Mouse (Mus musculus) midbrain, embryonic 13.5 days (tissue): ENCODE results near the gene Taf5l. TPM values are rescaled to one million over a fixed set of nuclear protein-coding genes. Genes with fewer than 3 reads are reported as not detected.
A peak's percentile ranks its signal among the peaks of the same experiment; 100 is the strongest.

ENCODE experiments used
- ATAC-seq: fragments of 200-750 bp; cut with Nextera tagmentation; 2 replicates; pipeline ENCODE4 v1.8.0; 2017; ENCODE audit warnings: mild to moderate bottlenecking, moderate TSS enrichment, moderate library complexity
- H3K27ac ChIP-seq: fragments of 300-500 bp; sonication (generic); 2 replicates; pipeline ENCODE4 v1.5.1; 2015; ENCODE audit warnings: inconsistent platforms, mild to moderate bottlenecking, moderate library complexity
- H3K27me3 ChIP-seq: fragments of 300-500 bp; sonication (generic); 2 replicates; pipeline ENCODE4 v1.6.1; 2015; ENCODE audit warnings: mild to moderate bottlenecking, inconsistent platforms
- H3K36me3 ChIP-seq: fragments of 300-500 bp; sonication (generic); 2 replicates; pipeline ENCODE4 v1.6.1; 2015; ENCODE audit warnings: mild to moderate bottlenecking, inconsistent platforms
- H3K4me1 ChIP-seq: fragments of 300-500 bp; sonication (generic); replicated peaks from 2 replicates; pipeline ENCODE4 v1.6.1; 2015; ENCODE audit warnings: inconsistent platforms
- H3K4me2 ChIP-seq: fragments of 300-500 bp; sonication (generic); replicated peaks from 2 replicates; pipeline ENCODE4 v1.6.1; 2015; ENCODE audit warnings: moderate library complexity, mild to moderate bottlenecking, inconsistent platforms
- H3K4me3 ChIP-seq: fragments of 300-500 bp; sonication (generic); replicated peaks from 2 replicates; pipeline ENCODE4 v1.5.1; 2015; ENCODE audit warnings: mild to moderate bottlenecking, inconsistent platforms
- H3K9ac ChIP-seq: fragments of 300-500 bp; sonication (generic); replicated peaks from 2 replicates; pipeline ENCODE4 v1.6.1; 2015; ENCODE audit warnings: mild to moderate bottlenecking, inconsistent platforms
- H3K9me3 ChIP-seq: fragments of 300-500 bp; sonication (generic); 2 replicates; pipeline ENCODE4 v1.6.1; 2016; ENCODE audit warnings: mild to moderate bottlenecking, inconsistent platforms
- WGBS: fragments of 180-500 bp; shearing (Covaris S2); methylation state at CpG from one replicate; pipeline ENCODE4 v1.1.7; 2015; 5-methylcytosine and 5-hydroxymethylcytosine counted together
- polyA plus RNA-seq: library from polyadenylated mRNA; unstranded; fragments of >200 nt; fragmentation: Nextera tagmentation; extraction: Ambion mirVana; gene quantifications from 2 replicates; pipeline ENCODE4 v1.2.1, GENCODE M21; 2015

Gene Taf5l
- 26.4 and 27.1 TPM in 2 replicates for polyA plus RNA-seq

GRCm38 (mm10) chr8:124021237-124022227, at the start of gene Taf5l, which contains the start of gene Urb2:
Taf5l (minus strand) TSS chr8:124021397.
Urb2 (plus strand) TSS chr8:124021508.
- Histone ChIP-seq H3K4me3 (peak within 1 kb of the TSS; percentile 85), H3K36me3 (peaks cover 22% of the 10 kb centered on the region), H3K4me1 (peaks cover 35% of the 10 kb centered on the region), H3K9me3 (no peaks in the 10 kb centered on the region), H3K27ac (peak within 1 kb of the TSS; percentile 92), H3K9ac (peak within 1 kb of the TSS; percentile 79), H3K4me2 (peak within 1 kb of the TSS; percentile 75), H3K27me3 (no peaks in the 10 kb centered on the region)
- 1% methylated on average over 70 of the region's 74 CpGs for WGBS
- peak; percentile 95 for ATAC-seq

- Histone ChIP-seq H3K4me2 (0 out of 2 replicates have a peak overlapping the region, but pooled peaks have one; percentile 14), H3K4me3 (no peak overlapping the region), H3K36me3 (no peaks in the 10 kb centered on the region), H3K27ac (peak overlapping the region; percentile 82), H3K9ac (no peak overlapping the region), H3K9me3 (no peaks in the 10 kb centered on the region), H3K4me1 (peaks cover 21% of the 10 kb centered on the region), H3K27me3 (no peaks in the 10 kb centered on the region)
- ATAC-seq, result peak; percentile 76
- 36% methylated on average over 18 of the region's 18 CpGs for WGBS
Measured at GRCm38 (mm10) chr8:124070363-124071324, 49.4 kb upstream of the Taf5l start.

GRCm38 (mm10) chr8:124067059-124067750, 46.0 kb upstream of the Taf5l start:
- H3K9ac ChIP-seq, result no peak overlapping the region
- WGBS, result 77% methylated on average over 4 of the region's 4 CpGs
- H3K36me3 ChIP-seq, result no peaks in the 10 kb centered on the region
- H3K4me2 ChIP-seq, result no peak overlapping the region
- peaks cover 21% of the 10 kb centered on the region for H3K4me1 ChIP-seq
- H3K4me3 ChIP-seq, result no peak overlapping the region
- ATAC-seq, result no peak
- H3K27ac ChIP-seq, result no peak overlapping the region
- H3K9me3 ChIP-seq, result no peaks in the 10 kb centered on the region
- no peaks in the 10 kb centered on the region for H3K27me3 ChIP-seq

- 82% methylated on average over 4 of the region's 4 CpGs for WGBS
- Histone ChIP-seq H3K9me3 (no peaks in the 10 kb centered on the region), H3K4me1 (peaks cover 21% of the 10 kb centered on the region), H3K4me3 (no peak overlapping the region), H3K4me2 (no peak overlapping the region), H3K9ac (no peak overlapping the region), H3K36me3 (no peaks in the 10 kb centered on the region), H3K27me3 (no peaks in the 10 kb centered on the region), H3K27ac (no peak overlapping the region)
- ATAC-seq, result no peak
Measured at GRCm38 (mm10) chr8:124066325-124067058, 45.3 kb upstream of the Taf5l start.

- H3K36me3 ChIP-seq, result no peaks in the 10 kb centered on the region
- no peak for ATAC-seq
- no peak overlapping the region for H3K9ac ChIP-seq
- H3K4me3 ChIP-seq, result no peak overlapping the region
- no peaks in the 10 kb centered on the region for H3K9me3 ChIP-seq
- no peak overlapping the region for H3K4me2 ChIP-seq
- no peaks in the 10 kb centered on the region for H3K27me3 ChIP-seq
- H3K4me1 ChIP-seq, result 0 out of 2 replicates have a peak, but pooled peaks cover 4% of the 10 kb centered on the region
- no peak overlapping the region for H3K27ac ChIP-seq
- 82% methylated on average over 11 of the region's 11 CpGs for WGBS
Measured at GRCm38 (mm10) chr8:124056832-124057655, 35.8 kb upstream of the Taf5l start.

GRCm38 (mm10) chr8:124052568-124052967, 31.4 kb upstream of the Taf5l start:
- Histone ChIP-seq H3K4me2 (no peak overlapping the region), H3K4me3 (no peak overlapping the region), H3K27me3 (no peaks in the 10 kb centered on the region), H3K4me1 (0 out of 2 replicates have a peak, but pooled peaks cover 4% of the 10 kb centered on the region), H3K27ac (no peak overlapping the region), H3K9ac (no peak overlapping the region), H3K36me3 (peaks cover 21% of the 10 kb centered on the region), H3K9me3 (no peaks in the 10 kb centered on the region)
- 64% methylated on average over 4 of the region's 4 CpGs for WGBS
- ATAC-seq, result no peak

- H3K9ac ChIP-seq, result no peak overlapping the region
- peaks cover 26% of the 10 kb centered on the region for H3K36me3 ChIP-seq
- ATAC-seq, result peak; percentile 76
- H3K27ac ChIP-seq, result no peak overlapping the region
- no peaks in the 10 kb centered on the region for H3K9me3 ChIP-seq
- WGBS, result 17% methylated on average over 3 of the region's 3 CpGs
- H3K4me2 ChIP-seq, result no peak overlapping the region
- H3K27me3 ChIP-seq, result no peaks in the 10 kb centered on the region
- H3K4me3 ChIP-seq, result no peak overlapping the region
- 0 out of 2 replicates have a peak, but pooled peaks cover 4% of the 10 kb centered on the region for H3K4me1 ChIP-seq
Measured at GRCm38 (mm10) chr8:124052110-124052509, 30.9 kb upstream of the Taf5l start.

- Histone ChIP-seq H3K9ac (no peak overlapping the region), H3K36me3 (peaks cover 72% of the 10 kb centered on the region), H3K4me3 (no peak overlapping the region), H3K27me3 (no peaks in the 10 kb centered on the region), H3K4me1 (no peaks in the 10 kb centered on the region), H3K27ac (no peak overlapping the region), H3K4me2 (no peak overlapping the region), H3K9me3 (no peaks in the 10 kb centered on the region)
- no peak for ATAC-seq
- 89% methylated on average over 8 of the region's 8 CpGs for WGBS
Measured at GRCm38 (mm10) chr8:124045856-124046255, 24.7 kb upstream of the Taf5l start.

- H3K4me1 ChIP-seq, result no peaks in the 10 kb centered on the region
- no peak overlapping the region for H3K27ac ChIP-seq
- WGBS, result 93% methylated on average over 12 of the region's 12 CpGs
- no peaks in the 10 kb centered on the region for H3K9me3 ChIP-seq
- H3K9ac ChIP-seq, result no peak overlapping the region
- peaks cover 75% of the 10 kb centered on the region for H3K36me3 ChIP-seq
- H3K27me3 ChIP-seq, result no peaks in the 10 kb centered on the region
- no peak overlapping the region for H3K4me3 ChIP-seq
- no peak for ATAC-seq
- H3K4me2 ChIP-seq, result no peak overlapping the region
Measured at GRCm38 (mm10) chr8:124044931-124045330, 23.7 kb upstream of the Taf5l start.

GRCm38 (mm10) chr8:124044421-124044820, 23.2 kb upstream of the Taf5l start:
- Histone ChIP-seq H3K4me3 (no peak overlapping the region), H3K9ac (no peak overlapping the region), H3K9me3 (no peaks in the 10 kb centered on the region), H3K27ac (no peak overlapping the region), H3K4me2 (no peak overlapping the region), H3K27me3 (no peaks in the 10 kb centered on the region), H3K4me1 (no peaks in the 10 kb centered on the region), H3K36me3 (peaks cover 75% of the 10 kb centered on the region)
- WGBS, result 95% methylated on average over 5 of the region's 5 CpGs
- ATAC-seq, result no peak
